Mouse (Mus musculus): ENCODE measurements around the gene Ube2l6.

Ube2l6 gene

GRCm38 (mm10) chr2:84837817-84838592, 39.4 kb downstream of the Ube2l6 start:
- no peak for DNase-seq (ENCODE audit: low spot score in 2 of 2)

- DNase-seq (ENCODE audit: low spot score in 2 of 2), result no peak
Observed at GRCm38 (mm10) chr2:84838593-84838949, 39.9 kb downstream of the Ube2l6 start, which contains the start of gene Slc43a1. TSS of gene Slc43a1 (plus strand) at chr2:84838850.

- DNase-seq (ENCODE audit: low spot score in 2 of 2), result peak; percentile 78 to 88
Observed at GRCm38 (mm10) chr2:84838993-84839980, 40.7 kb downstream of the Ube2l6 start.

- peak; percentile 82 to 91 for DNase-seq (ENCODE audit: low spot score in 2 of 2)
Observed at GRCm38 (mm10) chr2:84840016-84840747, 41.6 kb downstream of the Ube2l6 start.

- DNase-seq (ENCODE audit: low spot score in 2 of 2), result no peak
Observed at GRCm38 (mm10) chr2:84840748-84841563, 42.3 kb downstream of the Ube2l6 start.

GRCm38 (mm10) chr2:84841905-84842304, 43.3 kb downstream of the Ube2l6 start:
- peak; percentile 89 for DNase-seq (ENCODE audit: low spot score in 2 of 2)

GRCm38 (mm10) chr2:84843654-84844053, 45.0 kb downstream of the Ube2l6 start:
- DNase-seq (ENCODE audit: low spot score in 2 of 2), result peak in 1 of 2 experiments; percentile 51

GRCm38 (mm10) chr2:84845226-84845625, 46.6 kb downstream of the Ube2l6 start:
- no peak for DNase-seq (ENCODE audit: low spot score in 2 of 2)

GRCm38 (mm10) chr2:84850407-84851129, 51.9 kb downstream of the Ube2l6 start:
- no peak for DNase-seq (ENCODE audit: low spot score in 2 of 2)

- DNase-seq (ENCODE audit: low spot score in 2 of 2), result no peak
Observed at GRCm38 (mm10) chr2:84851130-84852040, 52.8 kb downstream of the Ube2l6 start.

- peak; percentile 48 to 77 for DNase-seq (ENCODE audit: low spot score in 2 of 2)
Observed at GRCm38 (mm10) chr2:84855732-84856131, 57.1 kb downstream of the Ube2l6 start.

GRCm38 (mm10) chr2:84858551-84858950, 59.9 kb downstream of the Ube2l6 start:
- no peak for DNase-seq (ENCODE audit: low spot score in 2 of 2)
